Mouse (Mus musculus): ENCODE data around the gene Atp2c1. TPM values are rescaled to one million over a fixed set of nuclear protein-coding genes. Genes with fewer than 3 reads are reported as not detected.

The Atp2c1 gene
- 10 to 100 TPM; 54.6 to 61.7 TPM for total RNA-seq (2021)
- long read RNA-seq, experiment 1, full-length matches to known transcripts, result 37 of 45 reads
- long read RNA-seq, experiment 1, partial matches to known transcripts, result 3 of 45 reads
- long read RNA-seq, experiment 1, other reads (novel, unspliced or antisense), result 5 of 45 reads
- long read RNA-seq, experiment 2, full-length matches to known transcripts, result 34 of 40 reads
- long read RNA-seq, experiment 2, partial matches to known transcripts, result 1 of 40 reads
- long read RNA-seq, experiment 2, other reads (novel, unspliced or antisense), result 5 of 40 reads

DNA sequence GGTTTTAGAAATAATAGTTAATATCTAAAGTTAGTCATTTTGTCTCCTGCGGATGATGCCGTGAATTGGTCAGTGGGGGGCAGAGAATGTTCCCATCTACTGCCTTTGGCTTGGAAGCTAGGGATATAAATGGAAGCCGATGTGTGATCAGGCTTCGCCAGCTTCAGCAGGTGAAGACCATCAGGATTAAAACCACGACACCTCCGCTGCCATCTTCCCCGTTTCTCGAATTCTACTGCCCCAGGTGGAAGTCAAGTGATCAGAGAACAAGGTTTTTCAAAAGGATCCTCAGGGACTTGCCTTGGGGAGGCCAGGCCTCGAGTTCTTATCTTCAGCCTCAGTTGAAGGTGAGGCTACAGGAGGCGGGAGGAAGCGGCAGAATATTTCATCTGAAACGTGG is at the start of gene Atp2c1:
TSS of gene Atp2c1 (minus strand) at position 101 of the 400 bp plus-strand sequence.
- intact Hi-C loops (cut with DNase I), result loop anchor here (10.0 kb wide), 1 partner anchor 88 kb away; no protein-coding TSS in a partner anchor
- no peak for DNase-seq

DNA sequence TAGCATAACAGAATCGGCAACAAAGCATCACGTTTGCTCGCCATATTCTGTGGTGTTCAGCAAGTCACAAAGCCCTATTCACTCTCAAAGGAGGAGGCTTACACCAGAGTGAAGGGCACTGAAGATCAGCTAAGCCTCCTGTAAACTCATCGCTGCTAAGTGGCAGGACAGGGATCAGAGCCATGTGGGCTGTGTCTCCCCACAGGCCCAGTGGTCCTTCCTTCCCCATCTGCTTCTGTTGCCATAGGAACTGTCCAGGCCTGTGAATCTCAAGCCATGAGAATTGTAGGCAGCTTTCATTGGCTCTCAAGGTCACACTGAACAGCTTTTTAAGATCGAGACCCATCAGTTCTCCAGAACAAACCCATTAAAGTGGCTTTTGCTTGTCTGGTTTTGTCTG is 30.3 kb upstream of the Atp2c1 start:
- intact Hi-C loops (cut with DNase I), result no loop called here
- DNase-seq, result no peak

GRCm38 (mm10) chr9:105556141-105556735 is 29.1 kb upstream of the Atp2c1 start:
- no peak for DNase-seq

GRCm38 (mm10) chr9:105554439-105554807 is 27.3 kb upstream of the Atp2c1 start:
- intact Hi-C loops (cut with DNase I), result no loop called here
- no peak for DNase-seq

More at GRCm38 (mm10) chr9:105556141-105556735, 29.1 kb upstream of the Atp2c1 start:
- intact Hi-C loops (cut with DNase I), result no loop called here

DNA sequence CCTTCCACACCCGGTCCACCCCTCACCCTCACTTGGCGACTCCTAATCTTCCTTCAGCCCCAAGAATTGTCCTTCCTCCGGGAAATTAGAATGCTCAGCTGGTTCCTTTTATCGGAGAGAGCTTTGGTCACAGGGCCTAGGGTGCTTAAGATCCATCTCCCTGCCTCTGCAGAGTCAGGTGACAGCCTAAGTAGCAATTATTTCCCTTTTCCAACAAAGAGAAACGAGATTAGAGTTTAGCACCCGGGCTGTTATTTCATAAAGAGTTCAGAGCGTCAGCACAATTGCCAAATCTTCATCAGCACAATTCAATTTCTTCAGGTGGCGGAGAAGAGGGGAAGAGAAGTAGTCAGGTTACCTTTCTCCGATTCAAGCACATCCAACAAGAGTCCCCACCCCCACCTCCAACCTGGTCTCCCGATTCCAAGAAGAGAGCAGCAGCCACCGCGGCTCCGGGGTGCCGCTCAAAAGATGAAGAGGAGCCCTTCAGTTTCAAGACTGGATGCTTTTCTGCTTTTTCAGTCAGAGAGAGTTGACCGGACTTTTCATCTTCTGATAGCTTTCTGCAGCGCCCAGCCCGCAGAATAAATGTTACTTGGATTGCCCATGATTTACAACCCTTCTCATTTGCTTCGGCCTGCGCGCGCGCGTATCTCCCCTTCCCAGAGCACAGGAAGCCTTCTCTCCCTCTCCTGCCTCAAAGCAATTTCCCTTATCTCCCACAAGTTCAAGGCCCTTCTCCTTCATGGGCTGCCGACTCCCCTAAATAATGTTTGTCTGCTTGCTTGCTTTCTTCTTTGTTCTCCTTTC is 26.7 kb upstream of the Atp2c1 start:
- DNase-seq, result no peak
- intact Hi-C loops (cut with DNase I), result no loop called here

DNA sequence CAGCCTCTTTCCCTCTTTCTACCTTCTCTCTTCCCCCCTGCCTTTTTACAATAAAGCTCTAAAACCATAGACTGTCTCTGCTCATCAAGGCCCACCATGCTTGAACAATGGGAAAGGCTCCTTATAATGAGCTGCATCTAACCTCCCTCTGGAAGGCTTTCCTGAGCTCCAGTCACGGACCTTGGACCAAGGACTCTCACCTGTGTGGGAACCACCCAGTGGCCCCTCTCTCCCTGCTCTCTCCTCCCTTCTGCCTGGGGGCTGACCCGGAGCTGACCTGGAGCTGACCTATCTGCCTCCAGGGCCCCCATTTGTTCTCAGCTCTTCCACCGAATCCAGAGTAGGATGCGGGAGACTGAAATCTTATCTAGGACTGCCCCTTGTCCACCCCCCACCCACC is 24.3 kb upstream of the Atp2c1 start:
- intact Hi-C loops (cut with DNase I), result no loop called here
- no peak for DNase-seq

GRCm38 (mm10) chr9:105549096-105549495 is 22.0 kb upstream of the Atp2c1 start:
- no peak for DNase-seq
- intact Hi-C loops (cut with DNase I), result no loop called here

GRCm38 (mm10) chr9:105544013-105544750 is 17.1 kb upstream of the Atp2c1 start:
- intact Hi-C loops (cut with DNase I), result no loop called here
- DNase-seq, result no peak

- intact Hi-C loops (cut with DNase I), result no loop called here
- no peak for DNase-seq
These were observed 10.4 kb upstream of the Atp2c1 start for GRCm38 (mm10) chr9:105537473-105537872.

DNA sequence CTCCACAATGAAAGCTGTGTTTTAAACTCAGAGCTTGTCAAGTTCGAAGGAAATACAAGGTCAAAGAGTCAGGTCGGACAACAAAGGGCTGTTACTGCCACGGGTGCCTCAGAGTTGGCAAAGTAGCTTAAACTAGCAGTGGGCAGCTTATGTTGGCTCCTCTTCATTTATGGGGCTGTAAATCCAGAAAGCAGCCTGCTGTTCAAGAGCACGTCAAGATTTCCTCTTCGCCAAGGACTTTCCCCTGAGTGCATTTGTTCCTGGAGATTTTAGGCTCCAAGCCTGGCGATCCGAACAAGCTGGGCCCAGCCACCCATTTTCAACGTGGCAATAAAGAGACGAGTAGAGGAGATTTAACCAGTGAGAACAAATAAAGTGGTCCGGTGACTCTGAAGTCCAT is 9.8 kb upstream of the Atp2c1 start:
- DNase-seq, result no peak
- intact Hi-C loops (cut with DNase I), result no loop called here

DNA sequence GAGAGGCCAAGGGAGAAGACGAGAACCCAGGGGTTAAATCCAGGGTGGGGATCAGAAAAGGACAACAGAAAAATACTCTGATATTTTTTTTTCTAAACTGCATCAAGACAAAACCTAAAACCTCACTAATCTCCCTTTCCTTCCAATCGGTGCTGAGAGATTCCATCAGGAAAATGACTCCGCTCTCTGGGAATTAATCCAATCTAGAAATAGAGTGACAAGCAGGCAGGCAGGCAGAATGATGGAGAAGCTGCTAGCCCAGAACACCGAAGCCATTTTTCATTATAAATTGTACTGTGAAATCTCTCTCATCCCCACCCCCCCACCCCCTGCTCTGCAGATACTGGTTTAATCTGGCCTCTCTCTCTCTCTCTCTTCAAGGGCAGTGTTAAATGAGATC is 1.8 kb downstream of the Atp2c1 start:
- DNase-seq, result no peak
- intact Hi-C loops (cut with DNase I), result loop anchor here (10.0 kb wide), 1 partner anchor 89 kb away; no protein-coding TSS in a partner anchor

DNA sequence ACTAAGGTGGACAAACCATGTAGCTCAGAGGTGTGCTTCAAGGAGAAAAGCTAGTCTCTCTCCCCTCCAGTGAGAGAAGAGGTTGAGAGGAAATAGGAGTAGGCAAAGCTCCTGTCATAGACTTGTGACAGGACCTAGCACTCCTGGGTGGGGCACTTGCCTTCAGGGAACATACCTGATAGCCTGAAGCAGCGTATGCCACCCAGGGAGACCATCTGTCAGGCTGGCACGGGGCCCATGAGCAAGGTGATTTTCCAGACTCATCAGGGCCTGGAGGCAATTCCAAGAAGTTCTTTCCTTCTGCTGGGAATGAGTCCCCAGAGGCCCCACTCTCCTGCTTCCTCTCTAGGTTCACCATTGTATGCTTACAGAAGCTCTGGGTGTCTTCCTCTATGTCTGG is 4.1 kb downstream of the Atp2c1 start:
- DNase-seq, result no peak
- intact Hi-C loops (cut with DNase I), result loop anchor here (10.0 kb wide), 1 partner anchor 92 kb away; no protein-coding TSS in a partner anchor

DNA sequence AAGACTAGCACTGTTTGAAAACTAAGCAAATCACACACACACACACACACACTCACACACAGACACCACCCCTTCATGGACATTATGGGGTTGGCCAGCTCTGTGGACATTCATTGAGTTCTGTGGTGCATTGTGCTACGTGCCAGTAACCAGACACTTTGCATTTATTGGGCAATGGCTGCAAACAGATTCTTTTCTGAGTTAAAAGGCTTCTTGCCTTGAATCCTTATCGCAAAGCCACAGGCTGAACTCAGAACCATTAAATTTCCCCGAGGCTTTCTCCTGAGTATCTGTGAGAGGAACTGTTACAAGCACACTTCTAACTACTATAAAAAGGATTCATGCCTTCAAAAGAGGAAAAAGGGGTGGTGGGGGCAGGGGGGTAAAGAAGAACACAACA is 5.1 kb downstream of the Atp2c1 start:
- DNase-seq, result no peak
- intact Hi-C loops (cut with DNase I), result loop anchor here (10.0 kb wide), 1 partner anchor 93 kb away; no protein-coding TSS in a partner anchor

DNA sequence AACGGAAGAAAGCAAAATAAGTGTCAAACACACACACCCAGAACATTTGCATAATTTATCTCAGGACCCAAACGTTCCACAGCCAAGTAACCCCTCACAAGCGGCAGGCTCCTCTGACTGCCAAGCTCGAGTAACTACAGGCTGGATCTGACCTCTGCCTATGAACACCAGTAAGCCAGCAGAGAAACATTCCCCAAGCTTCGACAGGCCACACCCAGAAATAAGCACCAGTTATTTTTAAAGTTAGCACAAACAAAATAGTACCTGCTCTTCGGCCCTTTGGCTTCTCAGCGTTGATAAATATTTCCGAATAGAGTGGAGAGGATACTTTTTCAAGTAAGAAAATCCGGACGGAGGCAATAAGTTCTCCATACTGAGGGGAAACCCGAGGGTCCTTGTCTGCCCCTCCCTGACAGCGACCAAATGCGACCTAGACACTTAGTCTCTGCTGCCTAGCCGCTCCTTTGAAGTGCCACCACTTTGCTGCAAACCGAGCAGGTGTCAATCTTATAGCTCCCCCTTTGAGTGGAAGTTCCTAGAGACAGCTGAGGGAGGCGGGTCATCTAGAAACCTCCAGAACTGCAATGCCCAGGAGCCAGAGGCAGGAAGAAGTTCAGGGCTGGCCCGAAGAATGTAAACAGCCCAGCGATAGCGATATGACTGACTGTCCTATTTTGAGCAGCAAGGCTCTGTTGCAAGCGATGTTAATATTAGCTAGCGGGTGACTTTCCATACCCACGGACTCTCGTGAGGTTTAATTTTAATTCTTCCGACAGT is 6.2 kb downstream of the Atp2c1 start:
- peak; percentile 33 to 46 for DNase-seq
- intact Hi-C loops (cut with DNase I), result loop anchor here (10.0 kb wide), 1 partner anchor 94 kb away; no protein-coding TSS in a partner anchor

GRCm38 (mm10) chr9:105519278-105519883 is 7.7 kb downstream of the Atp2c1 start:
- DNase-seq, result peak in 1 of 2 experiments; percentile 5
- intact Hi-C loops (cut with DNase I), result no loop called here

DNA sequence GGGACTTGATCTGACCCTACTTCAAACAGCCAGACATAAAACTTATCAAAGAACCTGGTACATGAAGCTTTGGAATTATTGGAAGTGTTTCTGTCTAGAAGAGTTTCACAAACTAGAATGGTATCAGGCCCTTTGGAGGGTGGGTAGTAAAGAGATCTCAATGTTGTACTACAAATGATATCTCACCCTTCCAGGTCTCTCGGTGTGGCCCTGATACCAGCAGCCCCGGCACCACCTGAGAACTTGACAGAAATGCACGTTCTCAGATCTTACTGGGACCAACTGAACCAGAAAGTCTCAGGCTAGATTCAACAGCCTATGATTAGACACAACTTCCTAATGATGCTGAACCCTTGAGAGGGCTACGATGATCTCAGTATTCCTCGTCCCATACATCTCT is 23.4 kb downstream of the Atp2c1 start:
- intact Hi-C loops (cut with DNase I), result no loop called here
- no peak for DNase-seq

DNA sequence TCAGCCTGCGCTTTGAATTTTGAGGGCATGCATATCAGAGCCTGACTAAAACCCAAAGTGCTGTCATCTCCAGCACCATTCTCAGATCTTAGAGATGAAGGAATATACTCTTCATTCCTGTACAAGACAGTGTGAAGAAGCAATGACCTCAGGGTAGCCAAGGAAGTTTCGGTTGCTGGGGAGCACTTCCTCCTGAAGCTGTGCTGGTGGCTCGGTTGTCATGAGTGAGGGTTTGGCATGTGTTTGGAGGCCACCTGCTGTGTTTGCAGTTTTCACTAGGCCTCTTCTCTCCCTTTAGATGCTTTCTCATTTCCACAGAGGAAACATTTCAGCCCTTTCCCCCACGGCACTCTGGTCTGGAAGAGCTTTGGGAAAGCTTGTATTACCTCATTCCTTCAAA is 24.7 kb downstream of the Atp2c1 start:
- no peak for DNase-seq
- intact Hi-C loops (cut with DNase I), result no loop called here

GRCm38 (mm10) chr9:105495316-105496174 is 31.6 kb downstream of the Atp2c1 start:
- intact Hi-C loops (cut with DNase I), result loop anchor here (1.0 kb wide), 1 partner anchor 122 kb away; no protein-coding TSS in a partner anchor
- peak; percentile 9 to 55 for DNase-seq
